Mouse (Mus musculus) left cerebral cortex, adult 8-10 months (tissue): Measurements from ENCODE around the gene Itpripl2. TPM values are rescaled to one million over a fixed set of nuclear protein-coding genes. Genes with fewer than 3 reads are reported as not detected.

Experiments used
- DNase-seq, 2 experiments: peaks; one replicate each; pipeline ENCODE4 v3.0.0; 2022; ENCODE audit warnings: low spot score in 2 of 2
- total RNA-seq, 4 experiments: library from RNA; stranded (reverse); gene quantifications; 2 replicates each; pipeline ENCODE4 v1.2.4; 2022

Itpripl2 gene
- total RNA-seq, 4 experiments from 2014 or later = 4.1 to 5.3 (median 4.7) TPM

GRCm38 (mm10) chr7:118488060-118488664 is 3.6 kb downstream of the Itpripl2 start:
- DNase-seq = no peak

- no peak for DNase-seq
Measured at GRCm38 (mm10) chr7:118486917-118487316, 4.9 kb downstream of the Itpripl2 start.

- DNase-seq = no peak
Measured at GRCm38 (mm10) chr7:118483996-118484395, 7.8 kb downstream of the Itpripl2 start.

- DNase-seq = no peak
Measured at GRCm38 (mm10) chr7:118482001-118482400, 9.8 kb downstream of the Itpripl2 start.

- DNase-seq = no peak
Measured at GRCm38 (mm10) chr7:118481047-118481810, 10.5 kb downstream of the Itpripl2 start.

GRCm38 (mm10) chr7:118480160-118480709 is 11.5 kb downstream of the Itpripl2 start:
- DNase-seq = no peak

GRCm38 (mm10) chr7:118478835-118479312 is 12.9 kb downstream of the Itpripl2 start:
- no peak for DNase-seq

GRCm38 (mm10) chr7:118476428-118476827 is 15.3 kb downstream of the Itpripl2 start:
- DNase-seq = no peak

GRCm38 (mm10) chr7:118475008-118475705 is 16.6 kb downstream of the Itpripl2 start:
- no peak for DNase-seq

GRCm38 (mm10) chr7:118472886-118473285 is 18.9 kb downstream of the Itpripl2 start:
- no peak for DNase-seq

- no peak for DNase-seq
Measured at GRCm38 (mm10) chr7:118468060-118468459, 23.7 kb downstream of the Itpripl2 start.

- no peak for DNase-seq
Measured at GRCm38 (mm10) chr7:118464432-118464831, 27.3 kb downstream of the Itpripl2 start.

- no peak for DNase-seq
Measured at GRCm38 (mm10) chr7:118462818-118463762, 28.7 kb downstream of the Itpripl2 start.

GRCm38 (mm10) chr7:118461400-118462136 is 30.2 kb downstream of the Itpripl2 start:
- DNase-seq = no peak

GRCm38 (mm10) chr7:118453722-118454121 is 38.1 kb downstream of the Itpripl2 start:
- DNase-seq = no peak

- no peak for DNase-seq
Measured at GRCm38 (mm10) chr7:118452940-118453339, 38.8 kb downstream of the Itpripl2 start.

- DNase-seq = peak in 1 of 2 experiments; percentile 51
Measured at GRCm38 (mm10) chr7:118448134-118448967, 43.4 kb downstream of the Itpripl2 start, which contains the start of gene Syt17. Gene Syt17 (minus strand): TSS chr7:118448222.

GRCm38 (mm10) chr7:118447291-118448133 is 44.3 kb downstream of the Itpripl2 start:
- DNase-seq = no peak
